Mouse (Mus musculus) cerebellum, adult (tissue): ENCODE measurements around the gene Erc2.
"Not testable (repeated sequence)": the region's sequence is repeated elsewhere in the genome, so short reads cannot be mapped to it uniquely, and the experiment has no call there.

Experiments used
- ATAC-seq: cut with Nextera tagmentation; 2 replicates; pipeline ENCODE4 v1.9.2; 2017; ENCODE audit warnings: mild to moderate bottlenecking, moderate library complexity, mixed read lengths; ENCODE audit not compliant: insufficient number of reproducible peaks, low FRiP score, low TSS enrichment

Erc2 gene

GRCm38 (mm10) chr14:27622176-27622922, at the start of gene Erc2:
Gene Erc2 (plus strand): TSS chr14:27622428.
- ATAC-seq = peak; percentile 82

GRCm38 (mm10) chr14:27578443-27578842, 43.8 kb upstream of the Erc2 start:
- no peak for ATAC-seq

GRCm38 (mm10) chr14:27589616-27590015, 32.6 kb upstream of the Erc2 start:
- not testable (repeated sequence) for ATAC-seq

- no peak for ATAC-seq
These were observed 30.1 kb upstream of the Erc2 start for GRCm38 (mm10) chr14:27592163-27592562.

GRCm38 (mm10) chr14:27596265-27596664, 26.0 kb upstream of the Erc2 start:
- peak; percentile 89 for ATAC-seq

- ATAC-seq = no peak
These were observed 20.1 kb upstream of the Erc2 start for GRCm38 (mm10) chr14:27602136-27602535.

GRCm38 (mm10) chr14:27607419-27607818, 14.8 kb upstream of the Erc2 start:
- ATAC-seq = no peak

GRCm38 (mm10) chr14:27613766-27614165, 8.5 kb upstream of the Erc2 start:
- no peak for ATAC-seq

- ATAC-seq = no peak
These were observed 4.9 kb upstream of the Erc2 start for GRCm38 (mm10) chr14:27617286-27617685.

- no peak for ATAC-seq
These were observed 652 bp upstream of the Erc2 start for GRCm38 (mm10) chr14:27621576-27621975.

GRCm38 (mm10) chr14:27622923-27623219, 643 bp downstream of the Erc2 start:
- ATAC-seq = no peak

- ATAC-seq = peak; percentile 93
These were observed 1.1 kb downstream of the Erc2 start for GRCm38 (mm10) chr14:27623368-27623767.

- ATAC-seq = no peak
These were observed 6.5 kb downstream of the Erc2 start for GRCm38 (mm10) chr14:27628701-27629100.

- ATAC-seq = no peak
These were observed 7.3 kb downstream of the Erc2 start for GRCm38 (mm10) chr14:27629369-27630012.

GRCm38 (mm10) chr14:27630973-27631640, 8.9 kb downstream of the Erc2 start:
- no peak for ATAC-seq

- ATAC-seq = no peak
These were observed 12.5 kb downstream of the Erc2 start for GRCm38 (mm10) chr14:27634761-27635160.

- no peak for ATAC-seq
These were observed 14.3 kb downstream of the Erc2 start for GRCm38 (mm10) chr14:27636556-27636955.

GRCm38 (mm10) chr14:27641382-27641781, 19.2 kb downstream of the Erc2 start:
- ATAC-seq = no peak

- no peak for ATAC-seq
These were observed 20.8 kb downstream of the Erc2 start for GRCm38 (mm10) chr14:27642981-27643380.

- no peak for ATAC-seq
These were observed 32.4 kb downstream of the Erc2 start for GRCm38 (mm10) chr14:27654670-27655069.

- no peak for ATAC-seq
These were observed 36.4 kb downstream of the Erc2 start for GRCm38 (mm10) chr14:27658616-27659015.

GRCm38 (mm10) chr14:27661466-27661865, 39.2 kb downstream of the Erc2 start:
- no peak for ATAC-seq
